Mouse (Mus musculus): Measurements from ENCODE around the gene Adh4. TPM values are rescaled to one million over a fixed set of nuclear protein-coding genes. Genes with fewer than 3 reads are reported as not detected.
"Not testable (repeated sequence)": the region's sequence is repeated elsewhere in the genome, so short reads cannot be mapped to it uniquely, and the experiment has no call there.

The Adh4 gene
- total RNA-seq (2017), result not detected in 3 replicates

DNA sequence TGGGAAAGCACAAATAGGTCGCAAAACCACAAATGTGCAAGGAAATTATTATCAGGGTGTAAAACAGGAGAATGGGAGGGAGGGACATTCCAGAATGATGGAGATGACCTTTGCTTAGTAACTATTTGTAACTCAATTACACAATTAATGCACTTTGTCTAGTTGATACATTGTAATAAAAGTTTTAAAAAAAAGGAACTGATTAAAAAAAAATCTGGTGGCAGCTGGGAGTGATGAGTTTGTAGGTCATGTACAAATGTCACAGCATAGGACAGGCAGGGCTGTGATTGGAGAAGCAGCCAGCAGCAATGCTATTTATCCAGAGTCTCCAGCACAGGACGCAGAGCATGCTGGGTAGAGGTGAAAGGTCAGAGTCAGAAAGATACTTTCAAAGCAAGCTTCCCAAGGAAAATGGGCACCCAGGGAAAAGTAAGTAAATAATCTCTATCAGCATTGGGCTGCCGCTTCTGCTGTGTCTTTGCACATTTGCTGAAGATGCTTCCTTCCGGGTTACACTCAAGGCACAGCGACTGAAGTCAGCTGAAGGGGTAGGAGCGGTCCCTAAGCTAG, at the start of gene Adh4:
Gene Adh4 (plus strand): TSS at position 346 of the 570 bp plus-strand sequence.
- ATAC-seq (replicated peaks; ENCODE audit: insufficient number of reproducible peaks, low FRiP score, low TSS enrichment, poor library complexity, severe bottlenecking), result no peak

DNA sequence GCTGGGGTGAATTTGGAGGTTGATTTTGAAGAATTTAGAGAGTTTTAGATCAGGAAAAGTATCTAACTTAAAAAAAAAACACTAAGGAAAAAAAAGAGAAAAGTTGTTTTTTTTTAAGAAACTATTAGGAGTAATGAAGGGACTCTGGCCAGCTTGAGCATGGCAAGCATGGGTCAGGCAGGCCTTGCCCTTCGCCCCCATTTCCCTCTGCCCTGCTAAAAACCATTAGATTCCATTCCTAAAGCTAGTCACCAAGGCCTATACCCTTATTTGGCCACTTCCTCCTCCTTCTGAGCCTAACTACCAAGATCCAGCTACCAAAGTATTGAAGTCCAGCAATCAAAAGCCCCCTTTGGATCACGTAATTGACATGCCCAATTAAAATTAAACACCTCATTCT, 49.1 kb upstream of the Adh4 start:
- ATAC-seq (replicated peaks; ENCODE audit: insufficient number of reproducible peaks, low FRiP score, low TSS enrichment, poor library complexity, severe bottlenecking), result no peak

- ATAC-seq (replicated peaks; ENCODE audit: insufficient number of reproducible peaks, low FRiP score, low TSS enrichment, poor library complexity, severe bottlenecking), result no peak
Observed at GRCm38 (mm10) chr3:138369546-138369945, 45.7 kb upstream of the Adh4 start.

DNA sequence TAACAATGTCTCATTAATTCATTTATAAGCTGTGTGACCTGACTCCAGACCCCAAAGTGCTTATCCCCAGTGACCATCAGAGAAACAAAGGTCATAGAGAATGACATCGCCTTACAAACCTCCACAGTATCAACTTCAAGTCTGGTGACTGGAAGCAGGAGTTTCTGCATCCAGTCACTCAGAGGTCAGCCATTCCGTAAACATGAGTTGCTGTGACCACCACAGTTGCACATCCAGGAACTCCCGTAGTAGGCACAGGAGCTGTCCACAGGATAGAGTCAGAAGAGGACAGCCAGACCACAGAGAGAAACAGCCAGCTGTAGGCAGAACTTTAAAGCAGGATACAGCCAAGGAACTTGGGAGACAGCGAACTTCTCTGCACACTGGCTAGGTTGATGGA, 45.0 kb upstream of the Adh4 start:
- not testable (repeated sequence) for ATAC-seq (replicated peaks; ENCODE audit: insufficient number of reproducible peaks, low FRiP score, low TSS enrichment, poor library complexity, severe bottlenecking)

GRCm38 (mm10) chr3:138373920-138374319, 41.3 kb upstream of the Adh4 start:
- ATAC-seq (replicated peaks; ENCODE audit: insufficient number of reproducible peaks, low FRiP score, low TSS enrichment, poor library complexity, severe bottlenecking), result no peak

DNA sequence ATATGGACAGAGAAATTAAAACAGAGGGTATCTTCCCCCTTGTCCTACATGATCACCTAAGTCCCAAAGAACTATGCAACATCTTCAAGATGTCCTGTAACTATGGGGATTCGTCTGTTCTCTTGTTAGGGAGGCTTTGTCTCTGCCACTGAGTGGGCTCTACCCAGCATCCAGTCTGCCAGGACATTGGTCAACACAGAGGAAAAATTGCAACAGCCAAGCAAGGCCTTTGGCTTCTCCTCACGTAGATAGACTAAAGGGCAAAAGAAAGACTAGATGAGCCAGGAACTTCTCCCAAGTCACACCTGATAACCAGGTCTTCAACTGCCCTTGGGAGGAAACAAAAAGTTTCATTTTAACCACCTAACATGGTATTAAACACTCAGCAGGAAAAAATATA, 40.1 kb upstream of the Adh4 start:
- no peak for ATAC-seq (replicated peaks; ENCODE audit: insufficient number of reproducible peaks, low FRiP score, low TSS enrichment, poor library complexity, severe bottlenecking)

DNA sequence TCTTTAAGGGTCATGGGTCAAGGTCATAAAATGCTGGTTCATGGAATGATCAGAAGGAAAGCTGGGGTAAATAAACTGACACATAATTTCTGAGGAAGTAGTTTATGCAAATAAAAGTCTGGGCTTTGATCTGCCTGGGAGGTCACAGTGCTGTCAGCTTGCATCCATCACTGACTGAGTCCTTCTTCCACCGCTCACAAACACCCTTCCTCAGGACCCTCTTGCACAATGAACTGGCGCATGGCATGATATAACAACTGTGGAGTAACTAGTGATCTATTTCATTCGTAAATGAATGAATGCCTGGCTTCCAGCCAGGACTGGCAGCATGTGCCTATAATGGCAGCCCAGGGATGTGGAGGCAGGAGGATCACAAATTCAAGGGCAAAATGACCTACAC, 34.1 kb upstream of the Adh4 start:
- no peak for ATAC-seq (replicated peaks; ENCODE audit: insufficient number of reproducible peaks, low FRiP score, low TSS enrichment, poor library complexity, severe bottlenecking)

GRCm38 (mm10) chr3:138387155-138387554, 28.1 kb upstream of the Adh4 start:
- no peak for ATAC-seq (replicated peaks; ENCODE audit: insufficient number of reproducible peaks, low FRiP score, low TSS enrichment, poor library complexity, severe bottlenecking)

DNA sequence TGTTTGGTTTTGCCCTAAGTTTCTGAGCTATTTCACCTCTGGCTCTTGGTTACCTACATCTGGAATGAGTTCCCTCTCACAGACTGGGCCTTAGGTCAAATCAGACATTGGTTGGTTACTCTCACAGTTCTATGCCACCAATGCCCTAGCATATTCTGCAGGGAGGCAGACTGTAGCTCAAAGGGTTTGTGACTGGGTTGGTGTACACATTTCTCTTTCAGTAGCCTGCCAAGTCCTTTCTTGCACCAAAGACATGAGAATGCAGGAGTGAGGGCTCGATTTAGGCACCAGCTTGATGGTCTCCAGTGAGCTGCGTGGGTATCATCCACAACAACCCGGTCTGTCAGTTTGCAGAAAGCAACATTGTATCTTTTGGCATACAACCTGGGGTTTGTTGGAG, 10.4 kb upstream of the Adh4 start:
- ATAC-seq (replicated peaks; ENCODE audit: insufficient number of reproducible peaks, low FRiP score, low TSS enrichment, poor library complexity, severe bottlenecking), result no peak

- ATAC-seq (replicated peaks; ENCODE audit: insufficient number of reproducible peaks, low FRiP score, low TSS enrichment, poor library complexity, severe bottlenecking), result no peak
Observed at GRCm38 (mm10) chr3:138405341-138405740, 9.9 kb upstream of the Adh4 start.

DNA sequence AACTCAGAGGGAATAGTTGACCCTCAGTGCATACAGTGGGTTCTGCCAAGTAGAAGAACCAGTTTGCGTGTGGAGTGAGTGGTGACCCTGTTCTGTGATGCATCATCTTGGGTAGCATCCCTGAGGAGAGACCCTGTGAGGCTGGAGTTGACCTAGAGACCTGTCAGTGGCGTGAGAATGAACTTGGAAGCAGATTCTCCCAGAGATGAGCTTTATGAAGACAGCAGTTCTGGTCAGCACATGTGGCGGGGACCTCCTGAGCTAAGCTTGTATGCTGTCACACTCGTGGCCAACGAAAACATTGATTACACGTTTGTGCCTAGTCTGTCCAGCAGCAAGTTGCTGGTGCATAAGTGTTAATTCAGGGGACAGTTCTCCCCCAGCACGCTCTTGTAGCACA, 9.4 kb upstream of the Adh4 start:
- no peak for ATAC-seq (replicated peaks; ENCODE audit: insufficient number of reproducible peaks, low FRiP score, low TSS enrichment, poor library complexity, severe bottlenecking)

DNA sequence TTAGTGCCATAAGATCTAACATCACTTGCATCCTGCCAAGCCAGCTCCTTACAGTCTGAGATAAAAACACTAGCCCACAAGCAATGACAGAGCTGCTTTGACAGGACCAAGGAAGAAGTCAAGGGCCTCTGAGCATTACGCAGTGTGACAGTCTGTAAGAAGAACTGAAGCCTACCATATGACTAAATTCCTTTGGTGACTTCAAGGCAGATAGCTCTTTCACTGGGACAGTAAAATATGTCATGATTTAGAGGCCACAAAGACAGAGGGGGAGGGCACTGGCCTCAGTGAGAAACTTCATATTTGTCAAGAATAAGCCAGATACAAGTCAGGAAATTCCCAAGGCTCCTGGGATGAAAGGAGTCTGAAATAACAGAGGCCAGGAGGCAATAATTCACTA, 7.3 kb upstream of the Adh4 start:
- ATAC-seq (replicated peaks; ENCODE audit: insufficient number of reproducible peaks, low FRiP score, low TSS enrichment, poor library complexity, severe bottlenecking), result no peak

DNA sequence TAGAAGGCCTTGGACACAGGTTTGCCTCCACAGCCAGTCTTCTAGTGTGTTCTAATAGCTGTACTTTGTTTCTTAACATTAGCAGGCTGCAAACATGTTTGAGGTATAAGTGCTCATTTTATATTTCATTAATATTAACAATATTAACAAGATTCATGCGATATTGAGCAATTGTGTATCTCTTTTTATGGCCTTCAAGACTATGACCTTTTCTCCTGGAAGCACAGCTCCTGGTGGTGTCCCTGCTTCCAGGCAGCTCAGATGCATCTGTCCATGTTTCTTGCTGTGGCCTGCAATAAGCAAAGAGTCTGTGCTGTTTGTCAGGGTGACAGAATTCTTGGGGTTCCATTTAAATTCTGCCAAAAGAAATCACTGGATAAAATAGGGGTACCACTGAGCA, 5.7 kb upstream of the Adh4 start:
- no peak for ATAC-seq (replicated peaks; ENCODE audit: insufficient number of reproducible peaks, low FRiP score, low TSS enrichment, poor library complexity, severe bottlenecking)

GRCm38 (mm10) chr3:138410211-138410610, 5.1 kb upstream of the Adh4 start:
- ATAC-seq (replicated peaks; ENCODE audit: insufficient number of reproducible peaks, low FRiP score, low TSS enrichment, poor library complexity, severe bottlenecking), result no peak

GRCm38 (mm10) chr3:138419369-138419768, 4.1 kb downstream of the Adh4 start:
- no peak for ATAC-seq (replicated peaks; ENCODE audit: insufficient number of reproducible peaks, low FRiP score, low TSS enrichment, poor library complexity, severe bottlenecking)

DNA sequence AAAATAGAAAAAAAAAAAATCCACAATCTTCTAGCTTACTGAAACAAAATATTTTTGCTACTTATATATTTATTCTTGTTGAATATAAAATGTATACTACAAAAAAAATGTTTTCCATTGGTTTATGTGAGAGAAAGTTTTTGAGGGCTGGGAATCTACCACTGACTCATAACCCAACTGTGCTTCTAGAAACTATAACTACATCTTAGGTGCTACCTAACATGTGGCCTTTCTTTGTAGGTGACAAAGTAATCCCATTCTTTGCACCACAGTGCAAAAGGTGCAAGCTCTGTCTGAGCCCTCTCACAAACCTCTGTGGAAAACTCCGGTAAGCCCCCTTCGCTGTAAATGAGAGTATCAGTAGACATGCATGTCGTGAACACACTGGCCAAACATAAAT, 5.1 kb downstream of the Adh4 start:
- no peak for ATAC-seq (replicated peaks; ENCODE audit: insufficient number of reproducible peaks, low FRiP score, low TSS enrichment, poor library complexity, severe bottlenecking)

- no peak for ATAC-seq (replicated peaks; ENCODE audit: insufficient number of reproducible peaks, low FRiP score, low TSS enrichment, poor library complexity, severe bottlenecking)
Observed at GRCm38 (mm10) chr3:138423664-138424063, 8.4 kb downstream of the Adh4 start.

GRCm38 (mm10) chr3:138424247-138424646, 9.0 kb downstream of the Adh4 start:
- no peak for ATAC-seq (replicated peaks; ENCODE audit: insufficient number of reproducible peaks, low FRiP score, low TSS enrichment, poor library complexity, severe bottlenecking)

DNA sequence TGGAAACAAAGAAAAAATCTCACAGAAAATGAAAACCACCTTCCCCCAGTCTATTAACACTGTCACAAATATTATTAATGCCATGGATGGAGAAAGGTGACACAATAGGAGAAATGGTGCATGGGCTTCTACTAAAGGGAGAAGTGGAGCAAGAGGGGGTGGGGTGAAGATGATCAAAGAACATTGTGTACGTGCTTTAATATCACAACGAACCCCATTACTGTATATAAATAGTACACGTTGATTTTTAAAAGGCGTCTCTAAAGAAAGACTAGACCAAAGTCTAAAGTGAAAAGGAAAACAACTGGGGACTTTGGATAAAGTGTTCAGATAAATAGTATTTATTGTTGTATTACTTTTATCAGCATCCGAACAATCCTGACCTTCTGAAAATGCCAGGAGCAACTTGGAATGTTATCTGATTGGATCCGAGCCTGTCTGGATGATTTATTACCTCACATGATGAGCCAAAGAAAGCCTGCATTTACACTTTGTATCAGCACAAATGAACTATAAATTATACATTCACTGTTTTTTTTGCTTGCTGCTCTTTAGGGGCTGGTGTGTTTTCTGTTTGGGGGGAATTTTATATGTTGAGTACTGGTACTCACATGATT, 15.2 kb downstream of the Adh4 start:
- no peak for ATAC-seq (replicated peaks; ENCODE audit: insufficient number of reproducible peaks, low FRiP score, low TSS enrichment, poor library complexity, severe bottlenecking)

- no peak for ATAC-seq (replicated peaks; ENCODE audit: insufficient number of reproducible peaks, low FRiP score, low TSS enrichment, poor library complexity, severe bottlenecking)
Observed at GRCm38 (mm10) chr3:138431835-138432234, 16.6 kb downstream of the Adh4 start.

DNA sequence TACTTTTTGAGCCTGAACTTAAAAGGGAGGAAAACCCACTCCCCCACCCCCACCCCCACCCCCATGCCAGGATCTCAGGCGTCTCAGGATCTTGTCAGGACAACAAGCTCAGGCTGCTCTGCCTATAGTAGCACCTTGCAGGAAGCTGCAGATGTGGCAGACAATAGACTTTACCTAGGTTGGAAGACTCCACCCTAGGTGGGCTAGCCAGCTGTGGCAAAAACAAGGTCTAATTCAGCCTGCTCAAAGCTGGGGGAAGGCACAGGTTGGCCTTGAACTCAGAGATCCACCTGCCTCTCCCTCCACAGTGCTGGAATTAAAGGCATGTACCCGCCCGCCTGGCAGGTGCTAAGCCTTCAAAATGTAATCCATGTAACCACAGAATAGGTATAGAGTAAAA, 23.4 kb downstream of the Adh4 start:
- ATAC-seq (replicated peaks; ENCODE audit: insufficient number of reproducible peaks, low FRiP score, low TSS enrichment, poor library complexity, severe bottlenecking), result no peak

All from monocyte, adult 5-6 weeks (primary cell).